Mouse (Mus musculus) kidney, adult 2 months (tissue): ENCODE data around the gene F830045P16Rik. TPM values are rescaled to one million over a fixed set of nuclear protein-coding genes. Genes with fewer than 3 reads are reported as not detected.

Experiments
- DNase-seq: peaks from one replicate; pipeline ENCODE4 v3.0.0; 2021
- H3K27ac ChIP-seq: fragments of 200-500 bp; 2 replicates; pipeline ENCODE4 v1.5.1; 2012; ENCODE audit warnings: low read depth, low read length, control low read depth, inconsistent platforms; ENCODE audit not compliant: insufficient read depth
- H3K27me3 ChIP-seq: fragments of 200-500 bp; replicated peaks from 2 replicates; pipeline ENCODE4 v1.6.1; 2012; ENCODE audit warnings: mild to moderate bottlenecking, moderate library complexity, low read length, inconsistent platforms; ENCODE audit not compliant: control insufficient read depth, insufficient read depth
- H3K36me3 ChIP-seq: fragments of 200-500 bp; 2 replicates; pipeline ENCODE4 v1.6.1; 2012; ENCODE audit warnings: mild to moderate bottlenecking, moderate library complexity, low read length, inconsistent platforms; ENCODE audit not compliant: control insufficient read depth, insufficient read depth
- H3K4me1 ChIP-seq: fragments of 200-500 bp; 2 replicates; pipeline ENCODE4 v1.6.1; 2011; ENCODE audit warnings: low read length; ENCODE audit not compliant: control insufficient read depth, insufficient read depth
- H3K4me3 ChIP-seq: fragments of 200-500 bp; 2 replicates; pipeline ENCODE4 v1.5.1; 2011; ENCODE audit warnings: mild to moderate bottlenecking, low read depth, low read length, control low read depth; ENCODE audit not compliant: insufficient read depth
- CTCF ChIP-seq: fragments of 200-500 bp; conservative IDR thresholded peaks from 2 replicates; pipeline ENCODE4 v1.5.1; 2011; ENCODE audit warnings: low read depth, mild to moderate bottlenecking, control low read depth, low read length, moderate library complexity, mixed read lengths; ENCODE audit not compliant: insufficient read depth, insufficient read length
- POLR2A ChIP-seq: fragments of 200-500 bp; IDR thresholded peaks from one replicate; pipeline ENCODE4 v1.6.1; 2011; ENCODE audit warnings: low read depth, low read length, control low read depth
- WGBS: fragments of 180-500 bp; shearing (Covaris S2); methylation state at CpG from one replicate; pipeline ENCODE4 v1.1.7; 2018; 5-methylcytosine and 5-hydroxymethylcytosine counted together
- polyA plus RNA-seq: library from polyadenylated mRNA; depleted of rRNA; stranded (reverse); fragments of >200 nt; gene quantifications from 2 replicates; pipeline ENCODE4 v1.2.3, GENCODE M21; 2012

F830045P16Rik gene
- polyA plus RNA-seq, 1 experiment = not detected

GRCm38 (mm10) chr2:129558875-129559219, 22.4 kb upstream of the F830045P16Rik start:
- Histone ChIP-seq H3K4me1 (no peaks in the 10 kb centered on the region), H3K36me3 (no peaks in the 10 kb centered on the region), H3K4me3 (no peak overlapping the region), H3K27ac (no peak overlapping the region), H3K27me3 (no peaks in the 10 kb centered on the region)
- 66% methylated on average over 3 of the region's 3 CpGs for WGBS
- no peak for TF ChIP-seq POLR2A
- TF ChIP-seq CTCF = no peak
- no peak for DNase-seq

DNA sequence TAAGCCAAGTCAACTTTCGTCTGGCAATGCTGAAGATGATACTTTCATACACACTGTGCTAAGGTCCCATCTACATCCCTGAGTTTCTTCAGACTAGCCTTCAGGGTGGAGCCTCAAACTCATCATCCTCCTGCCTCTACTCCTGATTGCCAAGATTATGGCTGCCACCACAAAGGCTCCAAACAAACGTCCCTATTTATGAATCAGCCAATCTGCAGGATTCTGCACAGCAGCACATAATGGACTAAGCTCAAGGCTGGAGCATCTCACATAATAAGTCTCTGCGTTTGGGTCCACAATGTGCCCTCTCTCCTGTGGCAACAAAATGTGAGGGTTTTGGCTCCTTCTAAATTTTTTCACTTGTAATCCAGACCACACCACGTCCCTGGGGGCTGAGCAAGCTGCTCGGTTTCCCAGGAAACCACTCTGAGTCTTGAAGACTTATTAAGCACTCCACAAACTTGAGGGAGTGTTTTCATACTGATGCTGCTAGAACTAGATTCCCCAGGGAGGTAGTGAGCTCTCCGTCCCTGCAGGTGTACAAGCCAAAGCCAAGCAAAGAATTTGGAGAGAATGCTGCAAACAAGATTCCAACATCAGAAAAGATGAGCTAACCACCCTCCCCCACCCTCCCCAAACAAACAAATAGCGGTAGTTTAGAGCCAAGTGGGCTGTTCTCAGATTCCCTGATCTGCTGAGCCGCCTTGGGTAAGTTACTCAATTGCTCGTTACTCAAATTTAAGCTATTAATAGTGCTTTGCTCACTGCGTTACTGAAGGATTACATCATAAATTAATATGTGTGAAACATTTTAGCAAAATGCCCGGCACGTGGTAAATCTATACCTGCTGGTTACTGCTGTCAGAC, 21.8 kb upstream of the F830045P16Rik start:
- Histone ChIP-seq H3K4me3 (no peak overlapping the region), H3K27me3 (no peaks in the 10 kb centered on the region), H3K27ac (no peak overlapping the region), H3K4me1 (no peaks in the 10 kb centered on the region), H3K36me3 (no peaks in the 10 kb centered on the region)
- TF ChIP-seq POLR2A = no peak
- TF ChIP-seq CTCF = no peak
- 35% methylated on average over 12 of the region's 12 CpGs for WGBS
- DNase-seq = no peak

GRCm38 (mm10) chr2:129556081-129556480, 19.7 kb upstream of the F830045P16Rik start:
- no peak for DNase-seq
- Histone ChIP-seq H3K36me3 (no peaks in the 10 kb centered on the region), H3K4me3 (no peak overlapping the region), H3K4me1 (no peaks in the 10 kb centered on the region), H3K27ac (no peak overlapping the region), H3K27me3 (no peaks in the 10 kb centered on the region)
- WGBS = 65% methylated on average over 6 of the region's 6 CpGs
- TF ChIP-seq CTCF = no peak
- TF ChIP-seq POLR2A = no peak

- DNase-seq = no peak
- 89% methylated on average over 2 of the region's 2 CpGs for WGBS
- Histone ChIP-seq H3K4me3 (no peak overlapping the region), H3K4me1 (no peaks in the 10 kb centered on the region), H3K36me3 (no peaks in the 10 kb centered on the region), H3K27ac (no peak overlapping the region), H3K27me3 (no peaks in the 10 kb centered on the region)
- no peak for TF ChIP-seq CTCF
- TF ChIP-seq POLR2A = no peak
Observed at GRCm38 (mm10) chr2:129550781-129551180, 14.4 kb upstream of the F830045P16Rik start.

- DNase-seq = no peak
- no peaks in the 10 kb centered on the region for H3K36me3 ChIP-seq
- H3K27me3 ChIP-seq = no peaks in the 10 kb centered on the region
- peaks cover 4% of the 10 kb centered on the region for H3K4me1 ChIP-seq
- TF ChIP-seq POLR2A (no peak), CTCF (no peak)
- H3K4me3 ChIP-seq = no peak overlapping the region
- WGBS = 49% methylated on average over 9 of the region's 9 CpGs
- H3K27ac ChIP-seq = no peak overlapping the region
Observed at GRCm38 (mm10) chr2:129549537-129550135, 13.2 kb upstream of the F830045P16Rik start.

- H3K27me3 ChIP-seq = no peaks in the 10 kb centered on the region
- H3K4me3 ChIP-seq = no peak overlapping the region
- DNase-seq = no peak
- H3K4me1 ChIP-seq = peaks cover 9% of the 10 kb centered on the region
- TF ChIP-seq CTCF (no peak), POLR2A (no peak)
- H3K36me3 ChIP-seq = no peaks in the 10 kb centered on the region
- no peak overlapping the region for H3K27ac ChIP-seq
- 50% methylated on average over 3 of the region's 3 CpGs for WGBS
Observed at GRCm38 (mm10) chr2:129546772-129547171, 10.4 kb upstream of the F830045P16Rik start.

GRCm38 (mm10) chr2:129545596-129545995, 9.2 kb upstream of the F830045P16Rik start:
- WGBS = 75% methylated on average over 7 of the region's 7 CpGs
- peaks cover 9% of the 10 kb centered on the region for H3K4me1 ChIP-seq
- no peaks in the 10 kb centered on the region for H3K36me3 ChIP-seq
- TF ChIP-seq CTCF = no peak
- H3K27me3 ChIP-seq = no peaks in the 10 kb centered on the region
- no peak for DNase-seq
- no peak overlapping the region for H3K27ac ChIP-seq
- H3K4me3 ChIP-seq = no peak overlapping the region
